Mouse (Mus musculus) erythroblast, embryonic 14.5 days (primary cell): Measurements from ENCODE around the gene Zim1. TPM values are rescaled to one million over a fixed set of nuclear protein-coding genes. Genes with fewer than 3 reads are reported as not detected.

Source experiments
- H3K27me3 ChIP-seq: 2 replicates; pipeline ENCODE4 v1.6.1; 2012; ENCODE audit warnings: inconsistent platforms; ENCODE audit not compliant: control insufficient read depth
- H3K36me3 ChIP-seq: 2 replicates; pipeline ENCODE4 v1.6.1; 2012; ENCODE audit warnings: mild to moderate bottlenecking, inconsistent platforms; ENCODE audit not compliant: control insufficient read depth
- H3K4me1 ChIP-seq: 2 replicates; pipeline ENCODE4 v1.6.1; 2012; ENCODE audit warnings: inconsistent platforms; ENCODE audit not compliant: control insufficient read depth
- H3K4me3 ChIP-seq: replicated peaks from 2 replicates; pipeline ENCODE3; 2012; ENCODE audit warnings: moderate library complexity, mild to moderate bottlenecking, inconsistent platforms
- H3K9me3 ChIP-seq: 2 replicates; pipeline ENCODE4 v1.6.1; 2012; ENCODE audit warnings: low read length, inconsistent platforms, mixed read lengths; ENCODE audit not compliant: control insufficient read depth
- GATA1 ChIP-seq: IDR thresholded peaks from 2 replicates; pipeline ENCODE4 v1.6.1; 2012; ENCODE audit warnings: low read length, inconsistent platforms, mixed read lengths
- TAL1 ChIP-seq: IDR thresholded peaks from 3 replicates; pipeline ENCODE4 v1.6.1; 2012; ENCODE audit warnings: low read length, inconsistent platforms, mixed read lengths
- polyA plus RNA-seq: library from polyadenylated mRNA; stranded (reverse); fragments of >175 nt; gene quantifications from 2 replicates; pipeline ENCODE4 v1.2.3, GENCODE M21; 2012

The Zim1 gene
- not detected in 2 replicates for polyA plus RNA-seq

DNA sequence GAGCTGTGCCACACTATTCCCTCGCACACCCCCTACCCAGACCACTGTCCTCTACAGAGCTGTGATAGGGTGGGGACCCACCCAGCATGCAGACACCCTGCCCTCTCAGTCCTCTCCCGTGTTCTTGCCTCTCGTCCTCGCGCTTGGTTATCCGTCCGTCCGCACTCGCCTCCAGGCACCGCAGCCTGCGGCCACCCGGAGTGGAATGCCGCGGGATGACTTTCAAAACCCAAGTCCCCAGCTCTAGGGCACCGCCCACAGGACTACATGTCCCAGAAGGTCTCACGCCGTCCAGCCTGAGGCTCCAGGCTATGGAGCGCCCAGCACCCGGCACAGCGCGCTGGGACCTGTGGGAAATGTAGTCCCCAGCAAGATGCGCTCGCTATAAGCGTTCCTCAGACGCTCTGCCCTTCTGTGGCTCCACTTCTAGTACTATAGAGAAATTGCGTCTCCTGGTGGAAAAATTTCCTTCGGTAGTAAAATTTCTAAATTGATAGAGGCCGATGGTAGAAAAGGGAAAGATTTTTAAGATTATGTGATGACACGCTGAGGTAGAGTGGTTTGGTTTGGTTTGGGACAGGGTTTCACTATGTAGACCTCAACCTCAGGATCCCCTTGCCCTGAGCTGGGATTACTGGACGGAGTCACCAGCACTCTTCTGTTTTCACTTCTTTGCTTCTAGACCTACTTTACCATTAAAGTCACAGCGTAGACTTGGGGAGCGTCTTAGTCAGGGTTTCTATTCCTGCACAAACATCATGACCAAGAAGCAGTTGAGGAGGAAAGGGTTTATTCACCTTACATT lies at the start of gene Zim1:
Zim1 (minus strand) TSS at position 210 of the 805 bp plus-strand sequence.
- Histone ChIP-seq H3K4me3 (peak within 1 kb of the TSS; percentile 52), H3K4me1 (no peaks in the 10 kb centered on the region), H3K27me3 (no peaks in the 10 kb centered on the region), H3K36me3 (no peaks in the 10 kb centered on the region), H3K9me3 (0 out of 2 replicates have a peak, but pooled peaks cover 2% of the 10 kb centered on the region)
- no peak for TF ChIP-seq TAL1
- no peak for TF ChIP-seq GATA1

DNA sequence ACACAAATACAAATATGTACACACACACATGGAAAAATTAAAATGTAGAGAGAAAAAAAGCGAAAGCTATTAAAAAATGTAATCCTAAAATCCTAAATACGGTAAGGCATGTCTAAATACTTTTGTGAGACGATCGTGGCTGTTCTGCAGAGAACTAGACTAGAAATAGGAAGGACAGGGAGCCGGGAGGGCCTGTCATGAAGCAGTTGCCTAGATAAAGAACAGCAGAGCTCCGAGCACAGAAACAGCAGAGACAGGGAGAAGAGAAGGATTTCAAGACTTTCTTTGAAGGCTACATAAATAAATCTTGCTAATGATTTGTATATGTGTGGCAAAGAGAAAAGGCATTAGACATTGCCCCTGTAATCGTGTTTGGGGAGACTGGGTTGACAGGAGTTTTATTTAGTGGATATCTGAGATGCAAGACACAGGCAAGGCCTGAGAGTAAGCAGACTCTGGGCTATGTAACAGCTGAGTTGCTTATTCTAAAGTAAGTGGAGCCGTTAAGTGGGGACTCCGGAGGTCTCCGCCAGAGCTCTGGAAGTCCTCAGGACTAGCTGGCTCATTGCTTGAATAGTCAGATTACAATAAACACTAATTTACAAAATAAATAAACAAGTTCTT lies 48.1 kb upstream of the Zim1 start:
- H3K27me3 ChIP-seq, result no peaks in the 10 kb centered on the region
- no peak for TF ChIP-seq TAL1
- TF ChIP-seq GATA1, result no peak
- no peak overlapping the region for H3K4me3 ChIP-seq
- H3K4me1 ChIP-seq, result no peaks in the 10 kb centered on the region
- no peaks in the 10 kb centered on the region for H3K9me3 ChIP-seq
- H3K36me3 ChIP-seq, result no peaks in the 10 kb centered on the region

DNA sequence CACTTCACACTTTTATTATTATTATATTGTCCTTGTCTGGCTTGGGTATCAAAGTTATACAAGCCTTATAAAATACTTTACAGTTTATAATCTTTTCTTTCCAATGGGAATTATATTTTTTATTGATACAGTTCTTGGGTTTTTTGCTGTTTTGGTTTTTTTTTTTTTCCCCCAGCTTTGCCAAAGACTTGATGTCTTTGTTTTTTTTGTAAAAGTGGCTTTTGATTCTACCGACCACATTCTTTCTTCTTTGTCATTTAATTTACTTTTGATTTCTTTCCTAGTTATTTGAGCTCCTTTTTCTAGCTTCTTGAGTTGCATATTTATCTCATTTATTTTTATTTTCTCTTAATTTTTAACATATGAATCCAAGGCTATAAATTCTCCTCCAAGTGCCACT lies 39.8 kb upstream of the Zim1 start:
- Histone ChIP-seq H3K4me3 (no peak overlapping the region), H3K27me3 (peaks cover 17% of the 10 kb centered on the region), H3K36me3 (no peaks in the 10 kb centered on the region), H3K4me1 (no peaks in the 10 kb centered on the region), H3K9me3 (0 out of 2 replicates have a peak, but pooled peaks cover 5% of the 10 kb centered on the region)
- no peak for TF ChIP-seq TAL1
- TF ChIP-seq GATA1, result no peak

DNA sequence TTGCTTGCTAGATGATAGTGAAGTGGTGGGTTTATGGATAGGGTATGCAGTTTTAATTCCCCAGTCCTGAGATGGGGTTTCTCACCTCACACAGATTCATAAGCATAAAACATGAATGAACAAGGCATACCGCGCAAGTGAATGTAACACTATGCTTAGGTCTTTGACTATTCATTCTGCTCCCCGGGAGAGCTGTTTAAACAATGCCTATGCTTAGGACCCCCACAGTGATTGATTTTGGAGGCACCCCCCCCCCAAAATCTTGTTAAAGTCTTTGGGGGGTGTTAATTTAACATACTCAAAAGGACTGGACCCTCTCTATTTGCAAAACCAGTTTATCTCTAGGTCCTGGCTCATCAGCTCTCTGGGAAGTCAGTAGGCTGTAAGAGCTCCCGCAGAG lies 35.7 kb upstream of the Zim1 start:
- Histone ChIP-seq H3K36me3 (no peaks in the 10 kb centered on the region), H3K9me3 (peaks cover 43% of the 10 kb centered on the region), H3K4me1 (peaks cover 27% of the 10 kb centered on the region), H3K4me3 (peak overlapping the region; percentile 29), H3K27me3 (peaks cover 35% of the 10 kb centered on the region)
- TF ChIP-seq TAL1, result no peak
- TF ChIP-seq GATA1, result no peak

- no peaks in the 10 kb centered on the region; the same call in 1 of the 2 replicates for H3K36me3 ChIP-seq
- peaks cover 35% of the 10 kb centered on the region for H3K27me3 ChIP-seq
- peak overlapping the region; percentile 69 for H3K4me3 ChIP-seq
- peaks cover 27% of the 10 kb centered on the region for H3K4me1 ChIP-seq
- TF ChIP-seq TAL1, result no peak
- TF ChIP-seq GATA1, result no peak
- H3K9me3 ChIP-seq, result peaks cover 43% of the 10 kb centered on the region
These were observed 35.1 kb upstream of the Zim1 start for GRCm38 (mm10) chr7:6731373-6731772.

- peaks cover 43% of the 10 kb centered on the region for H3K9me3 ChIP-seq
- H3K4me1 ChIP-seq, result peaks cover 27% of the 10 kb centered on the region
- H3K36me3 ChIP-seq, result peaks cover 2% of the 10 kb centered on the region; the same call in 1 of the 2 replicates
- H3K4me3 ChIP-seq, result peak overlapping the region; percentile 69
- H3K27me3 ChIP-seq, result peaks cover 35% of the 10 kb centered on the region
- no peak for TF ChIP-seq TAL1
- no peak for TF ChIP-seq GATA1
These were observed 34.6 kb upstream of the Zim1 start for GRCm38 (mm10) chr7:6730801-6731200.

- Histone ChIP-seq H3K9me3 (peaks cover 43% of the 10 kb centered on the region), H3K4me1 (peaks cover 27% of the 10 kb centered on the region), H3K4me3 (peak within 1 kb of the TSS; percentile 69), H3K36me3 (peaks cover 8% of the 10 kb centered on the region), H3K27me3 (peaks cover 35% of the 10 kb centered on the region)
- no peak for TF ChIP-seq GATA1
- no peak for TF ChIP-seq TAL1
These were observed 34.0 kb upstream of the Zim1 start, which contains the start of the genes Peg3 and Usp29 for GRCm38 (mm10) chr7:6730241-6730640. Peg3 (minus strand) TSS chr7:6730431. Usp29 (plus strand) TSS chr7:6730578.

DNA sequence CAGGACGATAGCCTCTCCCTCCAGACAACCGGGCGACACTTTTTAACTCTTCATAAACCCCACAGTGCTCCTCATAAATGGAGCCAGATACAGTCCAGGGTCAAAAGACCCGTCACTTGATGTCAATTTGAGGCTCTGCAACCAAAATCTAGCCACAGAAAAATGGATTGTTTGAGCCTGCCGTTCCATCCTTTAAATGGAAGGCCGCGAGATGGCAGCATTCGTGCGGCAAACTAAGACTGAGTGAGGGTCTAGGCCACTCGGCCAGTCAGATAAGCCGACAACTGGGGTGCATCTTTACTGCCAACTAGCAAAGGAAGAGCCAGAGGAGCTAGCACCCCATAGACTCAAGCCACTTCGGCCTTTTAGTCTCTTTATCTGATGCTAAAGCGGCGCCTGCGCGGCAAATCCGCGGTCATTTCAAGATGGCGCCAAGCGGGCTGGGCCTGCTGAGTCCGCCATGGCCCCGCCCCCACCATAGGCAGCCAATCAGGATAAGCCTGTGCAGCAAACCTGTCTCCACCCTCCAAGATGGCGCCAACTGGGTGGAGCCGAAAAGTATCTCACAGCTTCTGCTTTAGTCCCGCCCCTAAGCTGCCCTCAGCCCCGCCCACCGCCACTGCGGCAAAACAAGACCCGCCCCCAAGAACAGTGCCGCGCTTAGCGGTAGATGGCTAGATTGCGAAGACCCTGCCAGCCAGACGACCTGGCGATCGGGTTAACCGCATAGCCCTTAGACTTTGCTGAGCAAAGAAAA lies 33.0 kb upstream of the Zim1 start:
- peaks cover 27% of the 10 kb centered on the region for H3K4me1 ChIP-seq
- peaks cover 43% of the 10 kb centered on the region for H3K9me3 ChIP-seq
- H3K36me3 ChIP-seq, result peaks cover 10% of the 10 kb centered on the region
- TF ChIP-seq GATA1 (no peak), TAL1 (no peak)
- H3K27me3 ChIP-seq, result peaks cover 35% of the 10 kb centered on the region
- peak overlapping the region; percentile 69 for H3K4me3 ChIP-seq
